Mouse (Mus musculus) embryonic facial prominence, embryonic 10.5 days (tissue): ENCODE data around the gene C1s2. TPM values are rescaled to one million over a fixed set of nuclear protein-coding genes. Genes with fewer than 3 reads are reported as not detected.
"Not testable (repeated sequence)": the region's sequence is repeated elsewhere in the genome, so short reads cannot be mapped to it uniquely, and the experiment has no call there.

Experiments
- DNase-seq: peaks from one replicate; pipeline ENCODE4 v3.0.0-alpha.2; 2017; ENCODE audit warnings: low spot score
- H3K27ac ChIP-seq: fragments of 300-500 bp; sonication (generic); replicated peaks from 2 replicates; pipeline ENCODE4 v1.5.1; 2016; ENCODE audit warnings: mild to moderate bottlenecking
- H3K27me3 ChIP-seq: fragments of 300-500 bp; sonication (generic); replicated peaks from 2 replicates; pipeline ENCODE4 v1.6.1; 2016; ENCODE audit warnings: low read depth, mild to moderate bottlenecking; ENCODE audit not compliant: poor library complexity, severe bottlenecking
- H3K36me3 ChIP-seq: fragments of 300-500 bp; sonication (generic); replicated peaks from 2 replicates; pipeline ENCODE4 v1.6.1; 2016; ENCODE audit warnings: mild to moderate bottlenecking, moderate library complexity
- H3K4me1 ChIP-seq: fragments of 300-500 bp; sonication (generic); 2 replicates; pipeline ENCODE4 v1.6.1; 2016
- H3K4me3 ChIP-seq: fragments of 300-500 bp; sonication (generic); 2 replicates; pipeline ENCODE4 v1.5.1; 2016; ENCODE audit warnings: mild to moderate bottlenecking, moderate library complexity
- H3K9me3 ChIP-seq: fragments of 300-500 bp; sonication (generic); 2 replicates; pipeline ENCODE4 v1.6.1; 2016; ENCODE audit warnings: mild to moderate bottlenecking
- WGBS: fragments of 180-500 bp; shearing (Covaris S2); methylation state at CpG from one replicate; pipeline ENCODE4 v1.1.7; 2016; 5-methylcytosine and 5-hydroxymethylcytosine counted together
- polyA plus RNA-seq: library from polyadenylated mRNA; unstranded; fragments of >200 nt; fragmentation: Nextera tagmentation; extraction: Ambion mirVana; gene quantifications from 2 replicates; pipeline ENCODE4 v1.2.1, GENCODE M21; 2016

The C1s2 gene
- polyA plus RNA-seq, 1 experiment from 2014 or later = not detected

- not testable (repeated sequence) for H3K4me3 ChIP-seq, H3K4me1 ChIP-seq, H3K27ac ChIP-seq, H3K36me3 ChIP-seq, H3K9me3 ChIP-seq, H3K27me3 ChIP-seq, DNase-seq
- 43% methylated on average over 1 of the region's 1 CpGs for WGBS
These were observed 9.7 kb downstream of the C1s2 start for GRCm38 (mm10) chr6:124626184-124626583.

GRCm38 (mm10) chr6:124625612-124626011 is 10.3 kb downstream of the C1s2 start:
- WGBS = 87% methylated on average over 13 of the region's 13 CpGs
- Histone ChIP-seq H3K27ac (no peak overlapping the region), H3K36me3 (no peaks in the 10 kb centered on the region), H3K9me3 (0 out of 2 replicates have a peak, but pooled peaks cover 5% of the 10 kb centered on the region), H3K27me3 (no peaks in the 10 kb centered on the region), H3K4me3 (no peak overlapping the region), H3K4me1 (no peaks in the 10 kb centered on the region)
- no peak for DNase-seq

- peaks cover 5% of the 10 kb centered on the region; the same call in 1 of the 2 replicates for H3K9me3 ChIP-seq
- WGBS = 90% methylated on average over 4 of the region's 4 CpGs
- H3K36me3 ChIP-seq = no peaks in the 10 kb centered on the region
- H3K27me3 ChIP-seq = no peaks in the 10 kb centered on the region
- H3K4me3 ChIP-seq = no peak overlapping the region
- H3K27ac ChIP-seq = no peak overlapping the region
- no peak for DNase-seq
- H3K4me1 ChIP-seq = no peaks in the 10 kb centered on the region
These were observed 33.9 kb downstream of the C1s2 start for GRCm38 (mm10) chr6:124602031-124602430.

- Histone ChIP-seq H3K4me3 (no peak overlapping the region), H3K4me1 (no peaks in the 10 kb centered on the region), H3K9me3 (no peaks in the 10 kb centered on the region), H3K36me3 (no peaks in the 10 kb centered on the region), H3K27me3 (no peaks in the 10 kb centered on the region), H3K27ac (no peak overlapping the region)
- DNase-seq = no peak
- WGBS = 77% methylated on average over 8 of the region's 8 CpGs
These were observed 42.8 kb downstream of the C1s2 start for GRCm38 (mm10) chr6:124593121-124593520.

GRCm38 (mm10) chr6:124592186-124592700 is 43.6 kb downstream of the C1s2 start:
- H3K4me3 ChIP-seq = no peak overlapping the region
- WGBS = 90% methylated on average over 4 of the region's 4 CpGs

GRCm38 (mm10) chr6:124588771-124589170 is 47.1 kb downstream of the C1s2 start:
- H3K4me3 ChIP-seq = no peak overlapping the region
- no peaks in the 10 kb centered on the region for H3K36me3 ChIP-seq
- H3K9me3 ChIP-seq = no peaks in the 10 kb centered on the region
- no peaks in the 10 kb centered on the region for H3K4me1 ChIP-seq
- DNase-seq = no peak
- no peak overlapping the region for H3K27ac ChIP-seq
- H3K27me3 ChIP-seq = no peaks in the 10 kb centered on the region

More at GRCm38 (mm10) chr6:124592186-124592700, 43.6 kb downstream of the C1s2 start:
- no peaks in the 10 kb centered on the region for H3K4me1 ChIP-seq
- no peak overlapping the region for H3K27ac ChIP-seq
- H3K36me3 ChIP-seq = no peaks in the 10 kb centered on the region
- DNase-seq = no peak
- no peaks in the 10 kb centered on the region for H3K9me3 ChIP-seq
- H3K27me3 ChIP-seq = no peaks in the 10 kb centered on the region

- H3K4me3 ChIP-seq = no peak overlapping the region
- H3K36me3 ChIP-seq = no peaks in the 10 kb centered on the region
- H3K27me3 ChIP-seq = no peaks in the 10 kb centered on the region
- H3K9me3 ChIP-seq = no peaks in the 10 kb centered on the region
- no peak for DNase-seq
- WGBS = 76% methylated on average over 4 of the region's 4 CpGs
- no peak overlapping the region for H3K27ac ChIP-seq
- H3K4me1 ChIP-seq = no peaks in the 10 kb centered on the region
These were observed 49.6 kb downstream of the C1s2 start for GRCm38 (mm10) chr6:124586266-124586665.

- no peak for DNase-seq
- Histone ChIP-seq H3K27me3 (no peaks in the 10 kb centered on the region), H3K36me3 (no peaks in the 10 kb centered on the region), H3K9me3 (no peaks in the 10 kb centered on the region), H3K27ac (no peak overlapping the region), H3K4me3 (no peak overlapping the region), H3K4me1 (no peaks in the 10 kb centered on the region)
- 89% methylated on average over 3 of the region's 3 CpGs for WGBS
These were observed 50.1 kb downstream of the C1s2 start for GRCm38 (mm10) chr6:124585761-124586160.

GRCm38 (mm10) chr6:124584935-124585334 is 51.0 kb downstream of the C1s2 start:
- Histone ChIP-seq H3K9me3 (no peaks in the 10 kb centered on the region), H3K27me3 (no peaks in the 10 kb centered on the region), H3K4me3 (no peak overlapping the region), H3K36me3 (no peaks in the 10 kb centered on the region), H3K27ac (no peak overlapping the region), H3K4me1 (no peaks in the 10 kb centered on the region)
- WGBS = 87% methylated on average over 3 of the region's 3 CpGs
- DNase-seq = no peak

GRCm38 (mm10) chr6:124582231-124582630 is 53.7 kb downstream of the C1s2 start:
- 88% methylated on average over 1 of the region's 1 CpGs for WGBS
- Histone ChIP-seq H3K9me3 (no peaks in the 10 kb centered on the region), H3K27ac (no peak overlapping the region), H3K36me3 (no peaks in the 10 kb centered on the region), H3K4me1 (no peaks in the 10 kb centered on the region), H3K4me3 (no peak overlapping the region), H3K27me3 (no peaks in the 10 kb centered on the region)
- no peak for DNase-seq

GRCm38 (mm10) chr6:124580155-124580554 is 55.7 kb downstream of the C1s2 start:
- H3K27ac ChIP-seq, H3K4me3 ChIP-seq, H3K36me3 ChIP-seq, H3K4me1 ChIP-seq, H3K9me3 ChIP-seq, DNase-seq, H3K27me3 ChIP-seq: not testable (repeated sequence)
- WGBS = 93% methylated on average over 7 of the region's 7 CpGs

- H3K27me3 ChIP-seq, H3K27ac ChIP-seq, H3K9me3 ChIP-seq, H3K36me3 ChIP-seq, H3K4me3 ChIP-seq, H3K4me1 ChIP-seq, DNase-seq: not testable (repeated sequence)
- 86% methylated on average over 3 of the region's 3 CpGs for WGBS
These were observed 60.7 kb downstream of the C1s2 start for GRCm38 (mm10) chr6:124575155-124575678.
